Mouse (Mus musculus): ENCODE results near the gene Klk8.

GRCm38 (mm10) chr7:43799876-43800275, 2.5 kb downstream of the Klk8 start:
- TF ChIP-seq CTCF (IDR thresholded peaks at IDR 0.05; ENCODE audit: low read depth, low read length) (no peak), EP300 (IDR thresholded peaks at IDR 0.05; ENCODE audit: insufficient read depth, low read depth, low read length) (no peak)
